Mouse (Mus musculus): ENCODE measurements around the gene Lrrc26.

- TF ChIP-seq EP300 (optimal IDR thresholded peaks at IDR 0.05): no peak
- no peak for TF ChIP-seq CTCF (IDR thresholded peaks at IDR 0.05; ENCODE audit: low read depth)
Observed at GRCm38 (mm10) chr2:25287927-25288649, 1.6 kb upstream of the Lrrc26 start, which contains the start of gene Tmem210.
